Mouse (Mus musculus) spleen, adult 12 weeks (tissue): ENCODE data around the gene Olfr1044.
"Not testable (repeated sequence)": the region's sequence is repeated elsewhere in the genome, so short reads cannot be mapped to it uniquely, and the experiment has no call there.

Experiments used
- DNase-seq: peaks from one replicate; pipeline ENCODE4 v3.0.0; 2022; ENCODE audit warnings: low spot score

Olfr1044 gene

GRCm38 (mm10) chr2:86177720-86178119 lies at the start of gene Olfr1044:
Gene Olfr1044, minus strand, starts transcription at chr2:86177820.
- no peak for DNase-seq

- DNase-seq = no peak
These were observed 41.6 kb upstream of the Olfr1044 start, which contains the start of gene Olfr1046 for GRCm38 (mm10) chr2:86219214-86219613. Gene Olfr1046, minus strand, starts transcription at chr2:86219314.

DNA sequence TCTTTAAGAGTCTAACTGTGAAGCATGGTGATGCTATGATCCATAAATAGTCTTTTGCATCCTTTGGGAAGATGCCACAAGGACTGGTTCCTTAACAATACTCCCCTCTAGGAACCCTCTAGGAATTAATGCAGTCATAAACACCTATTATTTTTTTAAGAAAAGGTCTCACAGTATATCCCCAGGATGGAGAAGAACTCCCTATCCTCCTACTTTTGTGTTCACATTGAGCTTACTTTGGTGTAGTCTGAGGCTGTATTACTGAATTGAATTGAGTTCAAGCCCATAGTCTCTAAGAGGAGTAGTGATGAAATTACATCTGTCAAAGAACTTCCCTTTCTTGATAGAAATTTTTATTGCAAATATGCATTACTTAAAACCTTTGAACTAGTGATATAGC lies 25.3 kb upstream of the Olfr1044 start, which contains the start of gene Olfr1045:
Gene Olfr1045, minus strand, starts transcription at position 101 of the 400 bp plus-strand sequence.
- DNase-seq = no peak

GRCm38 (mm10) chr2:86195863-86196262 lies 18.2 kb upstream of the Olfr1044 start:
- no peak for DNase-seq

- no peak for DNase-seq
These were observed 8.0 kb upstream of the Olfr1044 start, which contains the start of gene Olfr52 for GRCm38 (mm10) chr2:86185583-86185982. Gene Olfr52, minus strand, starts transcription at chr2:86185683.

DNA sequence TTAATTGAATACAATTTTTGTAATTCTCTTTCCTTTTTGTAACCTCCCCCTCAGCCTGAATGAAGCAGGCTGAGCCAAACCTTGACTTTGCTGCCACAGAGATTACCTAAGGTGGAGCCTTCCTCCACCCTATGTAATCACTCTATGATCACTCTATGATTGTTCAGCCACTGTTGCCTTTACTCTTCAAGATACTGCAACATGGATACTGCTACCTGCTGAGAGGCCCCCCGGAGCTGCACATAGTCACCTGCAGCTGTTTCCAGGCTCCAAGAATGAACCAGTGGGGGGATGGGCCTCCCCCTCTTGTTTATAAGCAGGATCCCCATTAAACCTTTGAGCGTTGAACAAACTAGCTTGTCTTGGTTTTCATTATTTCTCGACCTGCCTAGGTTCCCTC lies 2.3 kb upstream of the Olfr1044 start:
- DNase-seq = no peak

GRCm38 (mm10) chr2:86175422-86175821 lies 2.2 kb downstream of the Olfr1044 start:
- not testable (repeated sequence) for DNase-seq

GRCm38 (mm10) chr2:86167422-86167821 lies 10.2 kb downstream of the Olfr1044 start, which contains the start of gene Olfr1043:
Gene Olfr1043, minus strand, starts transcription at chr2:86167522.
- no peak for DNase-seq

DNA sequence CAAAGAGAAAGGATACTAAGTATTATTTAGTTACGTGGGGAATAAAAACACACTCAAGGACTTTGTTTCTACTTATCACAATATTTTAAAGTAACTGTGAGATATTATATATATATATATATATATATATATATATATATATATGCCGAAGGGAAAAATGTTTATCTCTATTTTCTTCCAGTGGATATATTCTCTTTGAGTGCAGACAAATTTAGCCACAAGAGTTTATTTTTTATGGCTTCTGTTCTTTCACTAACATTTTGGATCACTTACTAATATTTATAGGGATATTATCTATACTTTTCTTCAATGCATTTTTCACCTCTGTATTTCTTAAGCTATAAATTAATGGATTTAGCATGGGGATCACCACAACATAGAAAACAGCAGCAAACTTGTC lies 15.9 kb downstream of the Olfr1044 start, which contains the start of gene Olfr1042:
Gene Olfr1042, minus strand, starts transcription at position 101 of the 400 bp plus-strand sequence.
- DNase-seq = no peak

GRCm38 (mm10) chr2:86146632-86147031 lies 31.0 kb downstream of the Olfr1044 start, which contains the start of gene Olfr1040:
Gene Olfr1040, minus strand, starts transcription at chr2:86146732.
- no peak for DNase-seq

GRCm38 (mm10) chr2:86135828-86136227 lies 41.8 kb downstream of the Olfr1044 start, which contains the start of gene Olfr1039:
Gene Olfr1039, minus strand, starts transcription at chr2:86135928.
- no peak for DNase-seq
